Mouse (Mus musculus): ENCODE results near the gene Tmem186.

- TF ChIP-seq CTCF (IDR thresholded peaks at IDR 0.05; ENCODE audit: low read depth) (no peak), EP300 (IDR thresholded peaks at IDR 0.05; ENCODE audit: low read depth) (no peak)
Measured at GRCm38 (mm10) chr16:8603789-8604188, 33.7 kb downstream of the Tmem186 start.

Measured in heart, postnatal 0 days (tissue).